9 mouse cellular contexts compared by ENCODE assay signal in the genomic region with DNA sequence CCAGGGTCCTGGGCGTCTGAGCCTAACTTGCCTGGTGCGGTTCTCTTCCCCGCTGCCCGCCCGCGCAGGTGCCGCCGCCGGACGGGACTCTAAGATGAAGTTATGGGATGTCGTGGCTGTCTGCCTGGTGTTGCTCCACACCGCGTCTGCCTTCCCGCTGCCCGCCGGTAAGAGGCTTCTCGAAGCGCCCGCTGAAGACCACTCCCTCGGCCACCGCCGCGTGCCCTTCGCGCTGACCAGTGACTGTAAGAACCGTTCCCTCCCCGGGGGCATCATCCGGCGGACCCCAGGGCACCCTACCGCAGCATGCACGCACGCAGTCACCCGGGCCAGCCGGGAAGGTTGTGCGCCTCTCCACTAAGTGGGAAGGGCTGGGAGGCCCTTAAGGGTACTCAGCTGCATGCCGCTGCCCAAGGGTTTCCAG. TPM values are rescaled to one million over a fixed set of nuclear protein-coding genes. Genes with fewer than 3 reads are reported as not detected.
DNase-seq lines count a peak whose midpoint lies in the region; ATAC-seq and TF ChIP-seq lines count a peak whose summit lies in the region.
"Had no signal": no experiment of that assay in that cellular context is flagged by ENCODE, and none has a peak within 500 bp of the region (broad histone marks: within the 10 kb centered on the region; RNA-seq: fewer than 3 reads in every experiment).

No protein-coding gene starts in this region.

- H3K27me3 ChIP-seq in embryonic facial prominence, embryonic 10.5 days (replicated peaks; ENCODE audit: low read depth, poor library complexity, severe bottlenecking) = peaks cover 99% of the 10 kb centered on the region
- peaks cover 39% of the 10 kb centered on the region for H3K27me3 ChIP-seq in intestine, embryonic 16.5 days (replicated peaks; ENCODE audit: control insufficient read depth, insufficient read depth, low read length)
- peaks cover 62% of the 10 kb centered on the region for H3K27me3 ChIP-seq in midbrain, postnatal 0 days (ENCODE audit: insufficient read depth, low read length)

- peaks cover 47% of the 10 kb centered on the region for H3K4me1 ChIP-seq in embryonic facial prominence, embryonic 10.5 days
- peaks cover 15% of the 10 kb centered on the region for H3K4me1 ChIP-seq in intestine, embryonic 16.5 days (ENCODE audit: control insufficient read depth, insufficient read depth, low read length)
- peaks cover 13% of the 10 kb centered on the region for H3K4me1 ChIP-seq in midbrain, postnatal 0 days (ENCODE audit: insufficient read depth, low read length)

- peak overlapping the region; percentile 51 for H3K4me3 ChIP-seq in embryonic facial prominence, embryonic 10.5 days
- H3K4me3 ChIP-seq in intestine, embryonic 16.5 days (ENCODE audit: low read length) = peak overlapping the region; percentile 66
- peak overlapping the region; percentile 33 for H3K4me3 ChIP-seq in midbrain, postnatal 0 days (ENCODE audit: low read depth, low read length)

- no peaks in the 10 kb centered on the region for H3K36me3 ChIP-seq in embryonic facial prominence, embryonic 10.5 days (replicated peaks)
- no peaks in the 10 kb centered on the region for H3K36me3 ChIP-seq in intestine, embryonic 16.5 days (ENCODE audit: control insufficient read depth, insufficient read depth, low read length)
- H3K36me3 ChIP-seq in midbrain, postnatal 0 days (ENCODE audit: insufficient read depth, low read length) = no peaks in the 10 kb centered on the region

- no peak for TF ChIP-seq CTCF in midbrain, postnatal 0 days (IDR thresholded peaks at IDR 0.05)

- H3K9ac ChIP-seq in intestine, embryonic 16.5 days (ENCODE audit: low read depth, low read length) = peak overlapping the region; percentile 62; the same call in 1 of the 2 replicates
- no peak overlapping the region for H3K9ac ChIP-seq in midbrain, postnatal 0 days (replicated peaks; ENCODE audit: low read length, poor library complexity, severe bottlenecking)

- ATAC-seq in cerebellum, adult (ENCODE audit: insufficient number of reproducible peaks, low FRiP score, low TSS enrichment) = no peak
- ATAC-seq in intestine, embryonic 16.5 days = no peak
- ATAC-seq in midbrain, postnatal 0 days (ENCODE audit: low FRiP score) = no peak
- no peak for ATAC-seq in monocyte, adult 5-6 weeks (replicated peaks; ENCODE audit: insufficient number of reproducible peaks, low FRiP score, low TSS enrichment, poor library complexity, severe bottlenecking)

- peak; percentile 13 to 27 for DNase-seq in cerebellum, postnatal 25 days
- peak; percentile 58 for DNase-seq in embryonic facial prominence, embryonic 10.5 days (ENCODE audit: low spot score)
- DNase-seq in midbrain, postnatal 0 days (ENCODE audit: low spot score) = no peak
- no peak for DNase-seq in layer of hippocampus, adult 8-10 months (ENCODE audit: low spot score in 2 of 2)
- no peak for DNase-seq in kidney, adult 9 months

- no peak overlapping the region; the same call in 1 of the 2 replicates for H3K27ac ChIP-seq in embryonic facial prominence, embryonic 10.5 days (replicated peaks)
- H3K27ac ChIP-seq in intestine, embryonic 16.5 days (ENCODE audit: low read length) = peak overlapping the region; percentile 23; the same call in 1 of the 2 replicates
- no peak overlapping the region for H3K27ac ChIP-seq in midbrain, postnatal 0 days (ENCODE audit: low read depth, low read length)

- H3K9me3 ChIP-seq in embryonic facial prominence, embryonic 10.5 days = no peaks in the 10 kb centered on the region
- H3K9me3 ChIP-seq in intestine, embryonic 16.5 days (ENCODE audit: control insufficient read depth, low read length) = no peaks in the 10 kb centered on the region
- H3K9me3 ChIP-seq in midbrain, postnatal 0 days (ENCODE audit: low read length) = no peaks in the 10 kb centered on the region

- WGBS in embryonic facial prominence, embryonic 10.5 days = under 1% methylated on average over 36 of the region's 36 CpGs
- 3% methylated on average over 35 of the region's 36 CpGs for WGBS in intestine, embryonic 16.5 days
- under 1% methylated on average over 32 of the region's 36 CpGs for WGBS in midbrain, postnatal 0 days

- peak overlapping the region; percentile 63 for H3K4me2 ChIP-seq in intestine, embryonic 16.5 days (ENCODE audit: low read depth, low read length)
- peak overlapping the region; percentile 63 for H3K4me2 ChIP-seq in midbrain, postnatal 0 days (ENCODE audit: low read depth, low read length, poor library complexity, severe bottlenecking)

RNA-seq across cellular contexts. Expression of a gene that starts 4.9 kb away (rescaled TPM):
- polyA plus RNA-seq in embryonic facial prominence, embryonic 10.5 days (2016; fragmentation: Nextera tagmentation; extraction: Ambion mirVana) = 0.58 and 0.92 TPM in 2 replicates
- polyA plus RNA-seq in intestine, embryonic 16.5 days (2015; fragmentation: Nextera tagmentation; extraction: Ambion mirVana) = 1.3 and 1.4 TPM in 2 replicates
- total RNA-seq in midbrain, postnatal 0 days (2014; rRNA removed) = 0.19 and 0.71 TPM in 2 replicates
- polyA plus RNA-seq in midbrain, postnatal 0 days (2015; fragmentation: Nextera tagmentation; extraction: Ambion mirVana) = 0.06 and 0.17 TPM in 2 replicates
- under 1 TPM in 3 of 4 experiments, not detected in 1; 0.16 to 0.20 (median 0.16) TPM for total RNA-seq in layer of hippocampus, adult 8-10 months (2022)
- total RNA-seq in monocyte, adult 5-6 weeks (2017) = 0.32 to 0.78 TPM (median 0.57 TPM) in 3 replicates
- total RNA-seq: neutrophil, adult 5-6 weeks had no signal

Comparison
In these comparisons a context has a peak if more than half of its experiments do, and no peak if none do; other contexts are left out.
1. DNase-seq: peak in cerebellum, postnatal 25 days (2 of 2) and embryonic facial prominence, embryonic 10.5 days (single experiment); none in midbrain, postnatal 0 days (single experiment), layer of hippocampus, adult 8-10 months (0 of 2) and kidney, adult 9 months (single experiment).
2. Peak in every context shown above with its lines, with median percentiles within 50 percentile points of each other: H3K4me3 ChIP-seq.